Mouse (Mus musculus) adrenal gland, postnatal 36 days (tissue): ENCODE measurements around the gene Ccdc146. TPM values are rescaled to one million over a fixed set of nuclear protein-coding genes. Genes with fewer than 3 reads are reported as not detected.
"Not testable (repeated sequence)": the region's sequence is repeated elsewhere in the genome, so short reads cannot be mapped to it uniquely, and the experiment has no call there.

ENCODE experiments used
- DNase-seq, 2 experiments: peaks; one replicate each; pipeline ENCODE4 v3.0.0; 2021; ENCODE audit warnings: mixed read lengths in 1 of 2
- total RNA-seq, 2 experiments: library from RNA; stranded (reverse); gene quantifications; 2 replicates each; pipeline ENCODE4 v1.2.3; 2021

Gene Ccdc146
- total RNA-seq, 2 experiments from 2014 or later = 0.13 to 0.17 TPM

DNA sequence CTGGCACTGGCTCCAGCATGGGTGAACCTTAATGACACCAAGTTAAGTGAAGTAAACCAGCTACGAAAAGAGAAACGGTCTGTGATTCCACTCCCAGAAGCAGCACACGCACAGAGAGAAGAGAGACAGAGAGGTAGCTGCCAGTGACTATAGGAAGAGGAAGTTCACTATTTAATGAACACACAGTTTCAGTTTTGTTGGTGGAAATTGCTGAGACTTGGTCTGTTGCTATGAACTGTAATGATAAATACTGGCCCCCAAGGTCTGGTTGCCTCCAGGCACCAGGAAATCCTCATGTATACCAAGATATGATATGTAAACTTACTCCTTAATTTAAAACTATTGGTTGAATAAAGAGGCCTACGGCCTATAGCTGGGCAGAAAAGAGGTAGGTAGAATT, 38.0 kb downstream of the Ccdc146 start:
- DNase-seq = no peak

DNA sequence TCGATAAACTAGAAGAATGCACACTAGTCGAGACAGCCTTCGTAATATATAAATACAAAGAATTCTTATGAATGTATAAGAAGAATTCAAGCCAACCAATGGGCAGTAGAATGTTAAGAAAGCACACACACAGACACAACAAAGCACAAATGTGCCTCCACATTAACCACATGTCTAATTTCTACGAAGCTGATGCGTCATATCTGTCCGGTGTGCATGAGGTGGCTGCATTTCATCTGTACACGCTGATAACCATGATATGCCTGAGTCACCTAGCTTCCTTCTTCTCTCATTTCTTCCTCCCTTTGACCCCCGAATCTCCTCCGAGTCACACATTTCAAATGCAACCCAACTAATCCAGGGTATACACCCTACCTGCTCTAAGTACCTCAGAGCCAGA, 39.5 kb downstream of the Ccdc146 start:
- no peak for DNase-seq

DNA sequence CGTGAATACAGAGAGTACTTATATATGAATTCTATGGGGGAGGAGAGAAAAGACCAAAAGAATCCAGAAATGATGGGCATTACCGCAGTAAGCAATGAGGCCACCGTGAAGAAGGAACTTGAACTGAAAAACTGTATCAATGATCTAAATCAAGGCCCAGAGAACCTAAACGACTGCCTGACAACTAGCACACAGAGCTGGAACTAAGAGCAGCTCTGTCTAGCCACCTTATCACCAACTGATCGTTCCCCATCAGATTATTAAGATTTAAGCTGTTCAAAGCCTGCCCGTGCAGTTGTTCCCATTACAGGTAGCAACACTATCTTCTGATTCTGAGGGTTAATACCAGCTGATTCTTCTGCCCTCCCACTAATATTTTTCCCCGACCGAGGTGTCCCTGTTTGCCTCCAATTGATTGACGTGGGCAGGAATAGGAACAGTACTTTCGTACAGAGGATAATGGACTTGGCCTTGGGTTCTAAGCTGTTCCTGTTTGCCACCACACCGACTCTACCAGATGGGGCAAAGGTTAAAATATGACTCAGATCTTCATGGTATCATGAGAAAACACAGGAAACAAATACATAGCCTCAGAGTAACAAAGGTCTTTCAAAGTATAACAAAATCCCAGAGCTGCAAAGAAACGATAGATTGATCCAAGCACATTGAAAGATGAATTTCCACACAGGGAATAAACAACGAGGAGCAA, 40.1 kb downstream of the Ccdc146 start:
- no peak for DNase-seq

DNA sequence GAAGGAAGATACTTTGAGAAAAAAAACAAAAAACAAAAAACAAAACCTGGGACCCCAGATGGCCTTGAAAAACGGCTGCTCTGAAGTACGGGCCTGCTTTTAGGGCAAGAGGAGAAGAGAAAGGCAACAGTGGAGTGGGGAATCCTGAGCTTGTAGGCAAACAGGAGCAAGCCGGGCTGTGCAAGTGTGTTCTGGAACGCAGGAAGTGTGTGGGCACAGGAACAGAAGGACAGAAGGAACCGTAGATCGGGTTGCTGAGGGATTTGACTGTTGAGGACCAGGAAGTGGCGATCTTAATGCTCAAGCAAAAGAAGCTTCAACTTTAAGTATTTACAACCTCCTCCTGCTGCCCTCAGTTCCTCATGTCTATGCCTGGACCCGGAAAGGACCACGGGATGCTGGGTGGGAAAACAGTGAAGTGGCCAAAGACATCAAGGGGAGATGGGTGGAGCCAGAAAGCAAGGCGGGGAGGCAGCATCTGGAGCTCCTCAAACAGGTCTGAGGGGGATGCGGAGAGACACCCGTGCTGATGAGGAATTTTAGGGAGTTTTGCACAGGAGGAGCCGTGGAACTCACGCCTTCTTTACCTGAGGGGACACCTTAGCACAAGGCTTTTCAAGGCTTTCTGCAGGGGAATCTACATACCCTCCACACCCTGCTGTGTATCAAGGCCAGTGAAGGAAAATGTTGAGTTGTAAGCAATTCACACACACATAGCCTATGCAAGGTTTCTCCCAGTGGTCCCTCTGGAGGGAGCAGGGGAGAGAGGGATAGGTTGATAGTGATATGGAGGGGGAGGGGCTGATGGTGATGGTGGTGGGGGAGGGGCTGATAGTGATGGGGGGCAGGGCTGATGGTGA, 40.9 kb downstream of the Ccdc146 start:
- no peak for DNase-seq

GRCm38 (mm10) chr5:21382678-21383077, 41.8 kb downstream of the Ccdc146 start:
- no peak for DNase-seq

DNA sequence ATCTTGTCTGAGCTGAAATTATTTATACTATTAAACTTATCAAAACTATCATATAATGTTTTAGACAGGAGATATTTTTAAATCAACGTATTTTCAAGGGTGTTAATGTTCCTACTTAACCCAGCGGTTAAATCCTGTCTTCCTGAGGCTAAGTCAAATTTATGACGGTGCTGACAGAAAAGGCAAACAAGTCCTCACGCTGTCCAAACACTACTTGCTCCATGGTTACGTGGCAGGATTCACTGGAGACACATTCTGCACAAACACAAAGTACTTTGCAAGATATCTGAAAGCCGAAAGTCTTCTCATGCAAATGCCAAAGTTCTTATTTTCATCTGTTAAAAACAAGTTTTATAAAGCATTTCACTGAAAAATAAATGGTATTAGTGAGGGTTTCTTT, 42.5 kb downstream of the Ccdc146 start:
- no peak for DNase-seq

GRCm38 (mm10) chr5:21378397-21378796, 46.1 kb downstream of the Ccdc146 start:
- DNase-seq = no peak

- no peak for DNase-seq
Observed at GRCm38 (mm10) chr5:21376935-21377334, 47.5 kb downstream of the Ccdc146 start.

- DNase-seq = no peak
Observed at GRCm38 (mm10) chr5:21373180-21373518, 51.3 kb downstream of the Ccdc146 start.

- DNase-seq = peak; percentile 66 to 69
Observed at GRCm38 (mm10) chr5:21372493-21373179, 51.8 kb downstream of the Ccdc146 start, which contains the start of gene Fgl2. TSS of gene Fgl2 (plus strand) at chr5:21372642.

GRCm38 (mm10) chr5:21371920-21372319, 52.6 kb downstream of the Ccdc146 start:
- DNase-seq = no peak

DNA sequence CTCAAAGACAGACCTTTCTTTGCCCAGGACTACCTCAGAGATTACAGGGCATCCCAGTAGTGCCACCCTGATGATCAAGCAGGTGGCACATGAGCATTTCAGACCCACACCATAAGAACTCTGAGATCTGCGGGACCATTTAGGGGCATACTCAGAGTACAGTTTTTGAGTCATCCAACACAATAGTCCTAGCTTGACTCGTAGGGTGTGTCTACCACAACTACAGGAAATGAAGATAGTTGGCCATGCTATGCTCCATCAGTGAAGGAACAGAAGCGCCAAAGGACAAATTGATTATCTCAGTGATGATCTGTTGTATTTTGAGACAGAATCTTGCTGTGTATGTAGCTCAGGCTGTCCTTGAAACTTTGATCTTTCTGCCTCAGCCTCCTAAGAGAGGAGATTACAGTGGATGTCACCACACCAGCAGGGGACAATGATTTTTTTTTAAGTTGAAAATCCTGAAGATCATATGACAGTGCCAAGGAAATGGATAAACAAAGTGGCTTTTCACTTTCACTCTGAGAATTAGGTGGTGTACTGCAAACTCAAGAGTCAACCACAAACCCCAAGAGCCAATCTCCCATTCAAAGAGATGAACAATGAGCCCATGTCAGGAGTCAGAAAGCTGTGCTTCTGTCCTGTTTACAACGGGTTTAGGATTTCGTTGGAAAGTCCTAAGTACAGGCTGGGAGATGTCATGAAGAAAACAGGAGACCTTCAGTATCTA, 54.1 kb downstream of the Ccdc146 start:
- no peak for DNase-seq

- no peak for DNase-seq
Observed at GRCm38 (mm10) chr5:21367514-21367913, 57.0 kb downstream of the Ccdc146 start.

DNA sequence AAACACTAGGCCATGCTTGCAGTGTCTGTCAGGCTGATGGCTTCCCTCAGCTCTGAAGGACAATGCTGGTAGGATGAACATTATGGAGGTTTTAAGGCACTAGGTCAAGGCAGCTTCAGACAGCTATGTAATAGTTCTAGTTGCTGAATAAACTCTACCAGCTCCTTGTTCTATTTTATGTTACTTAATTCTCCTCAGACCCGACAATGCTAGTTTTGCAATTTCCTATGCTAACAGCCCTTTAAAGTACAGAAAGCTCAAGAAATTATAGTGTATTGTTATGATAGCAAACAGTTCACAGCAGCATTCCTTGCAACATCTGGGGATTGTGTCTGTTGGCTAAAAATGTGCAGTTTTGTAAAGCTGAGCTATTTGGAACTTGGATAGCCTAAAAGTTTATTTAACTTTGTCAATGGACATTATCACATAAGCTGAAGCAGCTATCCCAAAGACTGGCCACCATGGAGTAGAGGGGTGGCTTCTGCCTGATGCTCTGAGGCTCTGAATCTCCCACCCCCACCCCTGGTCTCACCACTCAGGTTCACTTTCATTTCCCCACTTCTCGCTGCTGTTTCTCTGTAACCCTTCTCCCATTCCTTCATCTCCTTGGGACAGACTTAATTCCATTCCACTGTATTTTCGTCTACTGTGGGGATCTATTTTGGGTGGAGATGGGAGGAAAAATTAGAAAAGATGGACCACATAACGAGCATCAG, 58.0 kb downstream of the Ccdc146 start:
- DNase-seq = no peak

GRCm38 (mm10) chr5:21363343-21363742, 61.1 kb downstream of the Ccdc146 start:
- no peak for DNase-seq

- DNase-seq = no peak
Observed at GRCm38 (mm10) chr5:21358648-21359047, 65.8 kb downstream of the Ccdc146 start.

DNA sequence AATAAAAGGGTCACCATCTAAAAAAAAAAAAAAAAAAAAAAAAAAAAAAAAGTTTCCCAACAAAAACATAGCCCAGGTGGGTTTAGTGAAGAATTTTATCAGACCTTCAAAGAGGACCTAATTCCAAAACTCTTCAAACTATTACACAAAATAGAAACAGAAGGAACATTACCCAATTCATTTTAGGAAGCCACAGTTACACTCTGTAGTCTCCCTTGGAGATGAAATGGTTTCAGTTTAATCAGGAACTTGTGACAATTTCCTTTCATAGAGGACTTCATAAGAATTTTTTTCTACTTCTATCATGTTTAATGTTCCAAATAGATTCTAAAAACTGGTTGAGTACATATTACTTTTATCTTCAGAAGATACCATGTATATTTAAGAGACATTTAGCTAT, 72.8 kb downstream of the Ccdc146 start:
- no peak for DNase-seq

- peak; percentile 33 to 55 for DNase-seq
Observed at GRCm38 (mm10) chr5:21348366-21348765, 76.1 kb downstream of the Ccdc146 start.

DNA sequence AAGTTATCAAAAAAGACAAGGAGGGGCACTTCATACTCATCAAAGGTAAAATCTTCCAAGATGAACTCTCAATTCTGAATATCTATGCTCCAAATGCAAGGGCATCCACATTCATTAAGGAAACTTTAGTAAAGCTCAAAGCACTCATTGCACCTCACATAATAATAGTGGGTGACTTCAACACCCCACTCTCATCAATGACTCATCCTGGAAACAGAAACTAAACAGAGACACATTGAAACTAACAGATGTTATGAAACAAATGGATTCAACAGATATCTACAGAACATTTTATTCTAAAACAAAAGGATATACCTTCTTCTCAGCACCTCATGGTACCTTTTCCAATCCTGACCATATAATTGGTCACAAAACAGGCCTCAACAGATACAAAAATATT, 82.2 kb downstream of the Ccdc146 start:
- not testable (repeated sequence) for DNase-seq

- DNase-seq = no peak
Observed at GRCm38 (mm10) chr5:21332119-21332518, 92.4 kb downstream of the Ccdc146 start.

DNA sequence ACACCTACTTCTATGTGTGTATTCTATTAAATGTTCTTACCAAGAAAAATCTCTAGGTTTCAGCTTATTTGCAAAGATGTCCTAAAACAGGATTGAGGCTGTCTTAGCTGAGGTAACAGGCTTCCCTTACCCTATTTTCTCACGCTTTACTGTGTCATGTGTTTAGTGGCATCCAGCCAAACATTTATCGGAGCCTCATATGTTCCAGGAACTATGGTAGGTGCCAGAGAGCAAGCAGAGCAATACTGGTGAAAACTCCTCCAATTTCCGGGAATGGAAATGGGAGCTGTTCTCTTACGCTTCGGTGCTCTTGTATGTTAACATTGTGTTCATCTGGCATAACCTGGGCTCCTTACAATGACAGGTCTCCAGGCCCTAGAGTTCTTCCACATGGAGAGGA, 92.8 kb downstream of the Ccdc146 start:
- no peak for DNase-seq
